Mouse (Mus musculus) large intestine, adult 2 months (tissue): Measurements from ENCODE around the gene Ifngr1. TPM values are rescaled to one million over a fixed set of nuclear protein-coding genes. Genes with fewer than 3 reads are reported as not detected.

Source experiments
- DNase-seq: peaks from one replicate; pipeline ENCODE4 v3.0.0-alpha.2; 2012; ENCODE audit warnings: low read depth, low spot score
- WGBS: fragments of 180-500 bp; shearing (Covaris S2); methylation state at CpG from one replicate; pipeline ENCODE4 v1.1.7; 2018; 5-methylcytosine and 5-hydroxymethylcytosine counted together
- polyA plus RNA-seq: library from polyadenylated mRNA; depleted of rRNA; stranded (reverse); fragments of >200 nt; gene quantifications from 2 replicates; pipeline ENCODE4 v1.2.3, GENCODE M21; 2012; rRNA removed

The Ifngr1 gene
- polyA plus RNA-seq, 1 experiment: 65.3 TPM

- no peak for DNase-seq
- WGBS: 59% methylated on average over 4 of the region's 4 CpGs
These were observed 36.0 kb downstream of the Ifngr1 start for GRCm38 (mm10) chr10:19627748-19628147.

- WGBS: 16% methylated on average over 13 of the region's 13 CpGs
- DNase-seq: peak; percentile 50
These were observed 40.0 kb downstream of the Ifngr1 start for GRCm38 (mm10) chr10:19631616-19632195.

- no peak for DNase-seq
- WGBS: 89% methylated on average over 5 of the region's 5 CpGs
These were observed 47.1 kb downstream of the Ifngr1 start for GRCm38 (mm10) chr10:19638851-19639250.

GRCm38 (mm10) chr10:19639630-19640029, 47.9 kb downstream of the Ifngr1 start:
- no peak for DNase-seq

GRCm38 (mm10) chr10:19645119-19645518, 53.4 kb downstream of the Ifngr1 start:
- DNase-seq: no peak
- 91% methylated on average over 2 of the region's 2 CpGs for WGBS

More at GRCm38 (mm10) chr10:19639630-19640029, 47.9 kb downstream of the Ifngr1 start:
- 94% methylated on average over 1 of the region's 1 CpGs for WGBS

GRCm38 (mm10) chr10:19657426-19657825, 65.7 kb downstream of the Ifngr1 start:
- WGBS: 89% methylated on average over 9 of the region's 9 CpGs
- DNase-seq: no peak

Other genes starting within 250 kb of the Ifngr1 start
- gene Olig3, start 235.4 kb upstream of the Ifngr1 start, polyA plus RNA-seq: not detected in 2 replicates
- gene Il22ra2, start 30.0 kb downstream of the Ifngr1 start, polyA plus RNA-seq: 1.4 and 1.5 TPM in 2 replicates
- not detected in 2 replicates for gene Il20ra, start 120.6 kb downstream of the Ifngr1 start, polyA plus RNA-seq